9 mouse cellular contexts compared by ENCODE assay signal in genomic region chr7:46422764-46423412, GRCm38 (mm10). TPM values are rescaled to one million over a fixed set of nuclear protein-coding genes. Genes with fewer than 3 reads are reported as not detected.
DNase-seq lines count a peak whose midpoint lies in the region; ATAC-seq and TF ChIP-seq lines count a peak whose summit lies in the region.
"Had no signal": no experiment of that assay in that cellular context is flagged by ENCODE, and none has a peak within 500 bp of the region (broad histone marks: within the 10 kb centered on the region; RNA-seq: fewer than 3 reads in every experiment).

No protein-coding gene starts in this region.

- intact Hi-C loops in left cerebral cortex, postnatal 4 days (cut with DNase I): no loop called here

- H3K4me3 ChIP-seq in intestine, embryonic 14.5 days (ENCODE audit: low read depth, low read length): no peak overlapping the region
- H3K4me3 ChIP-seq in intestine, embryonic 16.5 days (ENCODE audit: low read length): no peak overlapping the region
- no peak overlapping the region for H3K4me3 ChIP-seq in bone marrow, adult 2 months (replicated peaks; ENCODE audit: control insufficient read depth, low read depth, low read length)
- no peak overlapping the region for H3K4me3 ChIP-seq in forebrain, embryonic 10.5 days
- H3K4me3 ChIP-seq in hindbrain, embryonic 16.5 days (ENCODE audit: low read length): no peak overlapping the region
- H3K4me3 ChIP-seq in stomach, postnatal 0 days (ENCODE audit: low read depth, low read length): no peak overlapping the region
- H3K4me3 ChIP-seq: liver, embryonic 15.5 days had no signal

- no peak overlapping the region for H3K27ac ChIP-seq in intestine, embryonic 14.5 days (ENCODE audit: low read depth)
- H3K27ac ChIP-seq in intestine, embryonic 16.5 days (ENCODE audit: low read length): no peak overlapping the region
- no peak overlapping the region for H3K27ac ChIP-seq in bone marrow, adult 2 months (ENCODE audit: control insufficient read depth, insufficient read depth, low read depth, low read length, poor library complexity)
- peak overlapping the region; percentile 51; the same call in 1 of the 2 replicates for H3K27ac ChIP-seq in forebrain, embryonic 10.5 days
- peak overlapping the region; percentile 7 for H3K27ac ChIP-seq in hindbrain, embryonic 16.5 days (ENCODE audit: low read depth, low read length)
- H3K27ac ChIP-seq in stomach, postnatal 0 days (replicated peaks): no peak overlapping the region
- H3K27ac ChIP-seq: liver, embryonic 15.5 days had no signal

- no peaks in the 10 kb centered on the region for H3K9me3 ChIP-seq in intestine, embryonic 14.5 days (ENCODE audit: control insufficient read depth, low read length)
- no peaks in the 10 kb centered on the region for H3K9me3 ChIP-seq in intestine, embryonic 16.5 days (ENCODE audit: control insufficient read depth, low read length)
- no peaks in the 10 kb centered on the region for H3K9me3 ChIP-seq in forebrain, embryonic 10.5 days
- H3K9me3 ChIP-seq in hindbrain, embryonic 16.5 days (ENCODE audit: control insufficient read depth, low read length): no peaks in the 10 kb centered on the region
- H3K9me3 ChIP-seq in stomach, postnatal 0 days (ENCODE audit: control insufficient read depth, low read length): no peaks in the 10 kb centered on the region
- H3K9me3 ChIP-seq: liver, embryonic 15.5 days had no signal

- TF ChIP-seq CTCF in bone marrow, adult 2 months (IDR thresholded peaks at IDR 0.05; ENCODE audit: control insufficient read depth, insufficient read depth, low read length): peak; percentile 65
- peak; percentile 67 for TF ChIP-seq CTCF in stomach, postnatal 0 days (IDR thresholded peaks at IDR 0.05; ENCODE audit: low read depth)

- no peak for TF ChIP-seq EP300 in stomach, postnatal 0 days (optimal IDR thresholded peaks at IDR 0.05)

- no peak for ATAC-seq in intestine, embryonic 14.5 days (replicated peaks; ENCODE audit: low FRiP score, low TSS enrichment, low read depth)
- no peak for ATAC-seq in intestine, embryonic 16.5 days
- peak; percentile 24 for ATAC-seq in hindbrain, embryonic 16.5 days
- ATAC-seq in stomach, postnatal 0 days (ENCODE audit: low FRiP score, low TSS enrichment): 0 out of 2 replicates have a peak, but pooled peaks have one; percentile 14

- 60% methylated on average over 18 of the region's 18 CpGs for WGBS in intestine, embryonic 14.5 days
- 52% methylated on average over 14 of the region's 18 CpGs for whole genome bisulfite sequencing in intestine, embryonic 16.5 days
- WGBS in bone marrow, adult 2 months: 59% methylated on average over 18 of the region's 18 CpGs
- WGBS in forebrain, embryonic 10.5 days: 51% methylated on average over 18 of the region's 18 CpGs
- WGBS in hindbrain, embryonic 16.5 days: 36% methylated on average over 11 of the region's 18 CpGs
- 68% methylated on average over 13 of the region's 18 CpGs for WGBS in stomach, postnatal 0 days

- no peaks in the 10 kb centered on the region for H3K27me3 ChIP-seq in intestine, embryonic 14.5 days (replicated peaks; ENCODE audit: control insufficient read depth, insufficient read depth, low read length)
- no peaks in the 10 kb centered on the region for H3K27me3 ChIP-seq in intestine, embryonic 16.5 days (replicated peaks; ENCODE audit: control insufficient read depth, insufficient read depth, low read length)
- no peaks in the 10 kb centered on the region for H3K27me3 ChIP-seq in forebrain, embryonic 10.5 days (ENCODE audit: poor library complexity, severe bottlenecking)
- H3K27me3 ChIP-seq in hindbrain, embryonic 16.5 days (replicated peaks; ENCODE audit: control insufficient read depth, insufficient read depth, low read length): no peaks in the 10 kb centered on the region
- no peaks in the 10 kb centered on the region for H3K27me3 ChIP-seq in stomach, postnatal 0 days (ENCODE audit: control insufficient read depth, insufficient read depth, low read length)
- H3K27me3 ChIP-seq: liver, embryonic 15.5 days had no signal

- no peaks in the 10 kb centered on the region for H3K36me3 ChIP-seq in intestine, embryonic 14.5 days (ENCODE audit: control insufficient read depth, insufficient read depth, low read length)
- H3K36me3 ChIP-seq in intestine, embryonic 16.5 days (ENCODE audit: control insufficient read depth, insufficient read depth, low read length): no peaks in the 10 kb centered on the region
- H3K36me3 ChIP-seq in forebrain, embryonic 10.5 days (replicated peaks): no peaks in the 10 kb centered on the region
- H3K36me3 ChIP-seq in hindbrain, embryonic 16.5 days (ENCODE audit: control insufficient read depth, insufficient read depth, low read length): no peaks in the 10 kb centered on the region
- H3K36me3 ChIP-seq in stomach, postnatal 0 days (ENCODE audit: control insufficient read depth, insufficient read depth, low read length): no peaks in the 10 kb centered on the region
- H3K36me3 ChIP-seq: liver, embryonic 15.5 days had no signal

- peak; percentile 60 for DNase-seq in intestine, embryonic 14.5 days (ENCODE audit: low spot score)
- DNase-seq in forebrain, embryonic 10.5 days (ENCODE audit: extremely low spot score, low spot score): peak; percentile 61
- peak; percentile 77 for DNase-seq in left cerebral cortex, postnatal 4 days
- DNase-seq in naive thymus-derived CD4-positive, alpha-beta T cell, adult 2 months (ENCODE audit: low read depth): peak; percentile 67
- DNase-seq in stomach, postnatal 0 days (ENCODE audit: low spot score): peak; percentile 58

- no peak for TF ChIP-seq POLR2A in bone marrow, adult 2 months (IDR thresholded peaks at IDR 0.05; ENCODE audit: borderline replicate concordance, control insufficient read depth, low read depth, low read length)

- H3K4me1 ChIP-seq in intestine, embryonic 14.5 days (replicated peaks; ENCODE audit: control insufficient read depth, insufficient read depth, low read length): no peaks in the 10 kb centered on the region
- H3K4me1 ChIP-seq in intestine, embryonic 16.5 days (ENCODE audit: control insufficient read depth, insufficient read depth, low read length): no peaks in the 10 kb centered on the region
- no peaks in the 10 kb centered on the region for H3K4me1 ChIP-seq in bone marrow, adult 2 months (ENCODE audit: control insufficient read depth, insufficient read depth, low read length)
- H3K4me1 ChIP-seq in forebrain, embryonic 10.5 days: peaks cover 30% of the 10 kb centered on the region
- peaks cover 36% of the 10 kb centered on the region for H3K4me1 ChIP-seq in hindbrain, embryonic 16.5 days (ENCODE audit: control insufficient read depth, insufficient read depth, low read depth, low read length)
- no peaks in the 10 kb centered on the region for H3K4me1 ChIP-seq in stomach, postnatal 0 days (replicated peaks; ENCODE audit: control insufficient read depth, insufficient read depth)
- H3K4me1 ChIP-seq: liver, embryonic 15.5 days had no signal

- no peak overlapping the region for H3K9ac ChIP-seq in intestine, embryonic 14.5 days (ENCODE audit: low read length)
- no peak overlapping the region for H3K9ac ChIP-seq in intestine, embryonic 16.5 days (ENCODE audit: low read depth, low read length)
- 0 out of 2 replicates have a peak overlapping the region, but pooled peaks have one; percentile 6 for H3K9ac ChIP-seq in hindbrain, embryonic 16.5 days (ENCODE audit: low read depth, low read length)
- no peak overlapping the region for H3K9ac ChIP-seq in stomach, postnatal 0 days (ENCODE audit: low read length)
- H3K9ac ChIP-seq: liver, embryonic 15.5 days had no signal

- H3K4me2 ChIP-seq in intestine, embryonic 14.5 days (ENCODE audit: low read length): no peak overlapping the region
- H3K4me2 ChIP-seq in intestine, embryonic 16.5 days (ENCODE audit: low read depth, low read length): no peak overlapping the region
- H3K4me2 ChIP-seq in hindbrain, embryonic 16.5 days (ENCODE audit: low read length): peak overlapping the region; percentile 33
- H3K4me2 ChIP-seq in stomach, postnatal 0 days (replicated peaks; ENCODE audit: low read depth): no peak overlapping the region
- H3K4me2 ChIP-seq: liver, embryonic 15.5 days had no signal

RNA-seq across cellular contexts. Expression of gene Kcnc1, which starts 26.6 kb away (rescaled TPM):
- 0.35 and 0.98 TPM in 2 replicates for polyA plus RNA-seq in intestine, embryonic 14.5 days (2014; fragmentation: Nextera tagmentation; extraction: Ambion mirVana)
- 0.27 and 0.50 TPM in 2 replicates for polyA plus RNA-seq in intestine, embryonic 16.5 days (2015; fragmentation: Nextera tagmentation; extraction: Ambion mirVana)
- 0.25 and 0.32 TPM in 2 replicates for polyA plus RNA-seq in bone marrow, adult 2 months (2011; ENCODE audit: insufficient read depth, insufficient read length, low replicate concordance, missing spikeins)
- polyA plus RNA-seq in forebrain, embryonic 10.5 days (2016; fragmentation: Nextera tagmentation; extraction: Ambion mirVana): 0.20 and 0.24 TPM in 2 replicates
- polyA plus RNA-seq in hindbrain, embryonic 16.5 days (2015; fragmentation: Nextera tagmentation; extraction: Ambion mirVana): 13.4 and 14.5 TPM in 2 replicates
- 10 to 100 TPM; 40.2 to 43.2 TPM for total RNA-seq in left cerebral cortex, postnatal 4 days (2021)
- polyA plus RNA-seq in stomach, postnatal 0 days (2015; fragmentation: Nextera tagmentation; extraction: Ambion mirVana): 0.18 TPM in 2 replicates
- polyA plus RNA-seq: liver, embryonic 15.5 days had no signal

RNA-seq across cellular contexts. Expression of gene Myod1, which starts 46.6 kb away (rescaled TPM):
- not detected in 2 replicates for polyA plus RNA-seq in intestine, embryonic 14.5 days (2014; fragmentation: Nextera tagmentation; extraction: Ambion mirVana)
- polyA plus RNA-seq in intestine, embryonic 16.5 days (2015; fragmentation: Nextera tagmentation; extraction: Ambion mirVana): 0.07 and 0.12 TPM in 2 replicates
- not detected in 2 replicates for polyA plus RNA-seq in bone marrow, adult 2 months (2011; ENCODE audit: insufficient read depth, insufficient read length, low replicate concordance, missing spikeins)
- polyA plus RNA-seq in forebrain, embryonic 10.5 days (2016; fragmentation: Nextera tagmentation; extraction: Ambion mirVana): not detected in 2 replicates
- 0.19 and 1.9 TPM in 2 replicates for polyA plus RNA-seq in hindbrain, embryonic 16.5 days (2015; fragmentation: Nextera tagmentation; extraction: Ambion mirVana)
- total RNA-seq in left cerebral cortex, postnatal 4 days (2021): not detected
- 0.50 and 0.79 TPM in 2 replicates for polyA plus RNA-seq in stomach, postnatal 0 days (2015; fragmentation: Nextera tagmentation; extraction: Ambion mirVana)

Comparison
In these comparisons a context has a peak if more than half of its experiments do, and no peak if none do; other contexts are left out.
1. ATAC-seq: peak in hindbrain, embryonic 16.5 days (single experiment) and stomach, postnatal 0 days (single experiment); none in intestine, embryonic 14.5 days (single experiment) and intestine, embryonic 16.5 days (single experiment).
2. H3K27ac ChIP-seq: peak in forebrain, embryonic 10.5 days (single experiment) and hindbrain, embryonic 16.5 days (single experiment); none in intestine, embryonic 14.5 days (single experiment), intestine, embryonic 16.5 days (single experiment), bone marrow, adult 2 months (single experiment) and stomach, postnatal 0 days (single experiment).
3. Peak in every context shown above with its lines, with median percentiles within 50 percentile points of each other: DNase-seq.